Mouse (Mus musculus) kidney, embryonic 15.5 days (tissue): ENCODE data around the gene Mettl21e. TPM values are rescaled to one million over a fixed set of nuclear protein-coding genes. Genes with fewer than 3 reads are reported as not detected.

Source experiments
- ATAC-seq: fragments of 200-750 bp; cut with Nextera tagmentation; replicated peaks from 2 replicates; pipeline ENCODE4 v1.8.0; 2017; ENCODE audit warnings: moderate TSS enrichment; ENCODE audit not compliant: low FRiP score
- H3K27ac ChIP-seq: fragments of 300-500 bp; sonication (generic); 2 replicates; pipeline ENCODE4 v1.5.1; 2015; ENCODE audit warnings: mild to moderate bottlenecking, inconsistent platforms
- H3K27me3 ChIP-seq: fragments of 300-500 bp; sonication (generic); 2 replicates; pipeline ENCODE4 v1.6.1; 2015; ENCODE audit warnings: inconsistent platforms
- H3K36me3 ChIP-seq: fragments of 300-500 bp; sonication (generic); 2 replicates; pipeline ENCODE4 v1.6.1; 2015; ENCODE audit warnings: inconsistent platforms
- H3K4me1 ChIP-seq: fragments of 300-500 bp; sonication (generic); 2 replicates; pipeline ENCODE4 v1.6.1; 2015; ENCODE audit warnings: inconsistent platforms
- H3K4me2 ChIP-seq: fragments of 300-500 bp; sonication (generic); 2 replicates; pipeline ENCODE4 v1.6.1; 2015; ENCODE audit warnings: moderate library complexity, mild to moderate bottlenecking, inconsistent platforms
- H3K4me3 ChIP-seq: fragments of 300-500 bp; sonication (generic); replicated peaks from 2 replicates; pipeline ENCODE4 v1.5.1; 2015; ENCODE audit warnings: mild to moderate bottlenecking, inconsistent platforms
- H3K9ac ChIP-seq: fragments of 300-500 bp; sonication (generic); 2 replicates; pipeline ENCODE4 v1.6.1; 2015; ENCODE audit warnings: mild to moderate bottlenecking, inconsistent platforms
- H3K9me3 ChIP-seq: fragments of 300-500 bp; sonication (generic); replicated peaks from 2 replicates; pipeline ENCODE4 v1.6.1; 2016; ENCODE audit warnings: inconsistent platforms
- WGBS: fragments of 180-500 bp; shearing (Covaris S2); methylation state at CpG from one replicate; pipeline ENCODE4 v1.1.7; 2015; ENCODE audit warnings: mixed read lengths; 5-methylcytosine and 5-hydroxymethylcytosine counted together
- polyA plus RNA-seq: library from polyadenylated mRNA; unstranded; fragments of >200 nt; fragmentation: Nextera tagmentation; extraction: Ambion mirVana; gene quantifications from 2 replicates; pipeline ENCODE4 v1.2.1, GENCODE M21; 2015

The Mettl21e gene
- polyA plus RNA-seq, 1 experiment from 2014 or later: 0.10 TPM

DNA sequence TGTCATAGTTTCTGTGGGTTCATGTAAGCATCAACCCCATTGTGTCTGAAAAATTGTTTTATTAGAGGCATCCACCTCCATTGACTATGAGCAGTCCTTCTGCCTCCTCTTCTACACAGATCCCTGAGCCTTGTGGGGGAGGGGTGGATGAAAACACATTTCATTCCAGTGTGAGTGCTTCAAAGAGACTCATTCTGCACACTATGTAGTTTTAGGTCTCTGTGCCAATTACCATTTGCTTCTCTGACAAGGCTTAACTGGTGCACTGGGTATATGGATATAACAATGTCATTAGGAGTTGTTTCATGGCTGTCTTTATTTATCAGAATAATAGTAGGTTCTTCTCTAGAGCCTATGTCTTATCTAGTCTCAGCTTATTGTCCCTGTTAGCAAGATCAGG is 32.4 kb downstream of the Mettl21e start:
- Histone ChIP-seq H3K4me1 (no peaks in the 10 kb centered on the region), H3K27ac (no peak overlapping the region), H3K27me3 (no peaks in the 10 kb centered on the region)

GRCm38 (mm10) chr1:44178086-44178485 is 40.7 kb downstream of the Mettl21e start:
- Histone ChIP-seq H3K4me2 (no peak overlapping the region), H3K9me3 (no peaks in the 10 kb centered on the region), H3K9ac (no peak overlapping the region), H3K36me3 (peaks cover 75% of the 10 kb centered on the region), H3K27me3 (no peaks in the 10 kb centered on the region), H3K4me3 (no peak overlapping the region), H3K4me1 (no peaks in the 10 kb centered on the region), H3K27ac (no peak overlapping the region)
- 92% methylated on average over 5 of the region's 5 CpGs for WGBS
- no peak for ATAC-seq

More for the DNA sequence above, 32.4 kb downstream of the Mettl21e start:
- Histone ChIP-seq H3K9me3 (no peaks in the 10 kb centered on the region), H3K36me3 (peaks cover 11% of the 10 kb centered on the region), H3K4me3 (no peak overlapping the region), H3K9ac (no peak overlapping the region), H3K4me2 (no peak overlapping the region)
- ATAC-seq: no peak

DNA sequence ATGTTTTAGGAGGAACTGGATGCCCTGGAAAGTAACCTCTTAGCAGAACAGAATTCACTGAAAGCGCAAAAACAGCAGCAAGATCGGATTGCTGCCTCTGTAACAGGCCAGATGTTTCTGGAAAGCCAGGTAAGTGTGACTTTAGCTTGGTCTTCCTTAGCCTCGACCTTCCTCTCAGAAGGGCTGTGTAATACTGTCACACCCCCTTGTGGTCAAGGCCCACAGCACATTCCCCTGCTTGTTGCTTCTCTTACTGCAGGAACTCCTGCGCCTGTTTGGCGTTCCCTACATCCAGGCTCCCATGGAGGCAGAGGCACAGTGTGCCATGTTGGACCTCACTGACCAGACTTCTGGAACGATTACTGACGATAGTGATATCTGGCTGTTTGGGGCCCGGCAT is 44.9 kb downstream of the Mettl21e start:
- Histone ChIP-seq H3K9ac (no peak overlapping the region), H3K4me3 (no peak overlapping the region), H3K27me3 (no peaks in the 10 kb centered on the region), H3K27ac (no peak overlapping the region), H3K36me3 (peaks cover 81% of the 10 kb centered on the region), H3K9me3 (no peaks in the 10 kb centered on the region; the same call in 1 of the 2 replicates), H3K4me2 (no peak overlapping the region), H3K4me1 (no peaks in the 10 kb centered on the region)
- 87% methylated on average over 8 of the region's 8 CpGs for WGBS
- ATAC-seq: no peak

- Histone ChIP-seq H3K27me3 (no peaks in the 10 kb centered on the region), H3K9ac (no peak overlapping the region), H3K4me2 (no peak overlapping the region), H3K27ac (no peak overlapping the region), H3K36me3 (peaks cover 80% of the 10 kb centered on the region), H3K4me1 (no peaks in the 10 kb centered on the region), H3K4me3 (no peak overlapping the region), H3K9me3 (peaks cover 2% of the 10 kb centered on the region; the same call in 1 of the 2 replicates)
- WGBS: 95% methylated on average over 4 of the region's 4 CpGs
- no peak for ATAC-seq
These were observed 46.1 kb downstream of the Mettl21e start for GRCm38 (mm10) chr1:44172656-44173055.

DNA sequence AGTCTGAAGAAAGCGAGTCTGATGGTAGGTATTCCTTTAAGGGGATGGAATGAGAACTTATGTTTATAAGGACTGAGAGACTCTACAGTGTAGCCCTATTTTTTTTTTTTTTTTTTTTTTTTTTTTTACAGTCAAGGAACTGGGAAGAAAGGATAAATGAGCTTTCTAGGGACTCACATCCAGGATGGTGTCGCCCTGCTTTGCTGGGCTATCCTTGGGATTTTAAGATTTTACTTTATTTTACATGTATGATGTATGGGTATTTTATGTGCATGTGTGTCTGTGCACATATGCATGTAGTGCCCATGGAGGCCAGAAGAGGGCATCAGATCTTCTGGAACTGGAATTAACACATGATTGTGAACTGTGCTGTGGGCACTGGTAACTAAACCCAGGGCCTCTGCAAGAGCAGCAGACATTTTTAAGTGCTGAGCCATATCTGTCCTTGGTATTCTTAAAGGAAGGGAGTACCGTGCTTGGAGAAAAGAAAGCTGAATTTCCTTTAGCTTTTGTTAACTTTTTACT is 50.8 kb downstream of the Mettl21e start:
- Histone ChIP-seq H3K27me3 (no peaks in the 10 kb centered on the region), H3K4me3 (no peak overlapping the region), H3K4me1 (no peaks in the 10 kb centered on the region), H3K36me3 (peaks cover 81% of the 10 kb centered on the region), H3K4me2 (no peak overlapping the region), H3K27ac (no peak overlapping the region), H3K9me3 (peaks cover 2% of the 10 kb centered on the region; the same call in 1 of the 2 replicates), H3K9ac (no peak overlapping the region)
- no peak for ATAC-seq
- WGBS: 97% methylated on average over 3 of the region's 3 CpGs

- WGBS: 94% methylated on average over 5 of the region's 5 CpGs
- Histone ChIP-seq H3K9ac (no peak overlapping the region), H3K36me3 (peaks cover 87% of the 10 kb centered on the region), H3K27ac (no peak overlapping the region), H3K27me3 (no peaks in the 10 kb centered on the region), H3K4me1 (no peaks in the 10 kb centered on the region), H3K9me3 (no peaks in the 10 kb centered on the region), H3K4me3 (no peak overlapping the region), H3K4me2 (no peak overlapping the region)
- ATAC-seq: no peak
These were observed 56.4 kb downstream of the Mettl21e start for GRCm38 (mm10) chr1:44162389-44162788.

DNA sequence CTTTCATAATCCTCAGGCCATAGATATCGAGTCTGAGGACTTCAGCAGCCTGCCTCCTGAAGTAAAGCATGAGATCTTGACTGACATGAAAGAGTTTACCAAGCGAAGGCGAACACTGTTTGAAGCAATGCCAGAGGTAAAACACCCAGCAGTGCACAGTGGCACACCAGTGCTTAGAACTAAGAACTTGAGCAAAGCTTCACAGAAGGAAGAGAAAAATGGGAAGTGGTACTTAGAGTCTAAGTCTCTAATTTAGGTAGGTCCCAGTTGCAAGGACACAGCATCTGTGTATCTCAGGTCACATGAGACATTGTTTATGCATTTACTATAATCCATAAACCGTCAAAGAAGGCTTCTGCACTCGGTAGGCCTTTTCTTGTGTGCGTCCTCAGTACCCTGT is 56.9 kb downstream of the Mettl21e start:
- H3K27me3 ChIP-seq: no peaks in the 10 kb centered on the region
- ATAC-seq: no peak
- no peak overlapping the region for H3K4me2 ChIP-seq
- H3K4me3 ChIP-seq: no peak overlapping the region
- H3K27ac ChIP-seq: no peak overlapping the region
- no peaks in the 10 kb centered on the region for H3K9me3 ChIP-seq
- peaks cover 81% of the 10 kb centered on the region for H3K36me3 ChIP-seq
- WGBS: 96% methylated on average over 6 of the region's 6 CpGs
- no peaks in the 10 kb centered on the region for H3K4me1 ChIP-seq
- H3K9ac ChIP-seq: no peak overlapping the region

DNA sequence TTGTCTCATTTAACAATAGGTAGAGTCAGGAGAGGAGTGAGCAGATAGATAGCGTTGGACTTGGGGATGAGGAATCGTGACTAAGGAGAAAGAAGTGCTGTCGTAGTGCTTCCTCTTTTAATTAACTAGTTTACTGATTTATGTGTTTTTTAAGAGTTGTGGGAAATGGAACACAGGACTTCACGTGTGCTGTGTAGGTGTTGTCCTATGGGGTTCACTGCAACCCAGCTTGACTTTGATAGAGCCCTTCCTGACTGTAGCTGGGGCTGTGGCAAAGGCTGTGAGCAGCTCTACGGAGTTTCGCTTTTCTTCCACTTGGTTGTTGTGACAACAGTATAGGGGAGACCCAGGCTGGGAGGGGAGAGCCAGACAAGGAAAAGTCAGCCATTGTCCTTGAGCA is 60.4 kb downstream of the Mettl21e start:
- Histone ChIP-seq H3K4me1 (no peaks in the 10 kb centered on the region), H3K36me3 (peaks cover 54% of the 10 kb centered on the region), H3K4me3 (no peak overlapping the region), H3K4me2 (no peak overlapping the region), H3K9ac (no peak overlapping the region), H3K27me3 (no peaks in the 10 kb centered on the region), H3K27ac (no peak overlapping the region), H3K9me3 (no peaks in the 10 kb centered on the region)
- 88% methylated on average over 6 of the region's 6 CpGs for WGBS
- no peak for ATAC-seq

DNA sequence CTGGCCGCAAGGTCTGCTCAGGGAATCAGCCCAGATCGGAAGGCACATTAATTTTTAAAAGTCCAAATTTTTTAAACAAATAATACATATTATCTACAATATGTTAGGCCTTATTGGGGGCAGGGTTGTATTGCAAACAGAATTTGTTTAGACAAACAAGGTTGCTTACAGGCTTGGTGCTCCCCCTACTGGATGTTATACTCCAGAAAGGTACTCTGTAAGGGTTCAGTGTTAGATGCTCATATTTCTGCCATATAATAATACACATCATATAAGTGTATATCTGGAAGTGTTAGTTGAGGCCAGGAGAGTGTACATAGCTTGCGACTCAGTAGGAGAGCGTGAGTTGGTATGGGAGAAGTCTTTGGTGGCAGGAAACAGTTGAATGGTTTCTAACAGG is 63.5 kb downstream of the Mettl21e start:
- no peak for ATAC-seq
- Histone ChIP-seq H3K9me3 (no peaks in the 10 kb centered on the region), H3K27ac (no peak overlapping the region), H3K36me3 (peaks cover 29% of the 10 kb centered on the region), H3K9ac (no peak overlapping the region), H3K4me1 (no peaks in the 10 kb centered on the region), H3K4me2 (no peak overlapping the region), H3K4me3 (no peak overlapping the region), H3K27me3 (no peaks in the 10 kb centered on the region)
- WGBS: 95% methylated on average over 4 of the region's 4 CpGs

Other genes starting within 250 kb of the Mettl21e start
- 0.33 and 0.44 TPM in 2 replicates for gene Mettl21c, start 198.9 kb downstream of the Mettl21e start, polyA plus RNA-seq
- 0.12 and 0.14 TPM in 2 replicates for gene Gm8251, start 157.0 kb downstream of the Mettl21e start, polyA plus RNA-seq
- 78.2 and 93.3 TPM in 2 replicates for gene Tex30, start 116.5 kb downstream of the Mettl21e start, polyA plus RNA-seq
- 66.4 and 68.3 TPM in 2 replicates for gene Kdelc1, start 100.2 kb downstream of the Mettl21e start, polyA plus RNA-seq
- 19.7 and 20.8 TPM in 2 replicates for gene Bivm, start 100.0 kb downstream of the Mettl21e start, polyA plus RNA-seq
- gene Ercc5, start 71.2 kb downstream of the Mettl21e start, polyA plus RNA-seq: 17.1 and 17.7 TPM in 2 replicates